Mouse (Mus musculus): Measurements from ENCODE around the gene Ttll1.

Ttll1 gene

GRCm38 (mm10) chr15:83455034-83455433 is 55.7 kb downstream of the Ttll1 start:
- no peak for DNase-seq (ENCODE audit: low read depth, low spot score)

- no peak for DNase-seq (ENCODE audit: low read depth, low spot score)
Measured at GRCm38 (mm10) chr15:83454419-83454818, 56.3 kb downstream of the Ttll1 start.

GRCm38 (mm10) chr15:83453879-83454278 is 56.8 kb downstream of the Ttll1 start:
- no peak for DNase-seq (ENCODE audit: low read depth, low spot score)

- DNase-seq (ENCODE audit: low read depth, low spot score), result no peak
Measured at GRCm38 (mm10) chr15:83452219-83452760, 58.4 kb downstream of the Ttll1 start.

- DNase-seq (ENCODE audit: low read depth, low spot score), result no peak
Measured at GRCm38 (mm10) chr15:83451621-83452210, 59.0 kb downstream of the Ttll1 start.

- DNase-seq (ENCODE audit: low read depth, low spot score), result no peak
Measured at GRCm38 (mm10) chr15:83450007-83450406, 60.7 kb downstream of the Ttll1 start.

- no peak for DNase-seq (ENCODE audit: low read depth, low spot score)
Measured at GRCm38 (mm10) chr15:83448646-83449045, 62.0 kb downstream of the Ttll1 start.

- DNase-seq (ENCODE audit: low read depth, low spot score), result no peak
Measured at GRCm38 (mm10) chr15:83447791-83448544, 62.7 kb downstream of the Ttll1 start.

- DNase-seq (ENCODE audit: low read depth, low spot score), result no peak
Measured at GRCm38 (mm10) chr15:83445908-83446307, 64.8 kb downstream of the Ttll1 start.

- DNase-seq (ENCODE audit: low read depth, low spot score), result peak; percentile 76
Measured at GRCm38 (mm10) chr15:83445383-83445782, 65.3 kb downstream of the Ttll1 start.

- peak; percentile 98 for DNase-seq (ENCODE audit: low read depth, low spot score)
Measured at GRCm38 (mm10) chr15:83444425-83444824, 66.3 kb downstream of the Ttll1 start.

GRCm38 (mm10) chr15:83442495-83443037 is 68.1 kb downstream of the Ttll1 start:
- no peak for DNase-seq (ENCODE audit: low read depth, low spot score)

GRCm38 (mm10) chr15:83440726-83441125 is 70.0 kb downstream of the Ttll1 start:
- no peak for DNase-seq (ENCODE audit: low read depth, low spot score)

GRCm38 (mm10) chr15:83436541-83436940 is 74.2 kb downstream of the Ttll1 start:
- peak; percentile 65 for DNase-seq (ENCODE audit: low read depth, low spot score)

GRCm38 (mm10) chr15:83435324-83436090 is 75.2 kb downstream of the Ttll1 start:
- DNase-seq (ENCODE audit: low read depth, low spot score), result no peak

- DNase-seq (ENCODE audit: low read depth, low spot score), result no peak
Measured at GRCm38 (mm10) chr15:83434692-83435091, 76.0 kb downstream of the Ttll1 start.
